Mouse (Mus musculus): ENCODE measurements at regions not wholly inside any gene's neighbourhood (a gene's known extent, or its start where the extent isn't known, plus 50 kb on each side); places are given as distances from the start of the nearest gene placed in this dataset.
A peak's percentile ranks its signal among the peaks of the same experiment; 100 is the strongest.

GRCm38 (mm10) chr12:45287759-45288158 lies 213.2 kb upstream of the Stxbp6 start:
- no peak for DNase-seq (ENCODE audit: low read depth)

- DNase-seq (ENCODE audit: low read depth): no peak
These were observed 181.8 kb upstream of the Stxbp6 start for GRCm38 (mm10) chr12:45256309-45256708.

- no peak for DNase-seq (ENCODE audit: low read depth)
These were observed 136.6 kb upstream of the Stxbp6 start for GRCm38 (mm10) chr12:45211131-45211530.

GRCm38 (mm10) chr12:45195304-45195920 lies 120.9 kb upstream of the Stxbp6 start:
- DNase-seq (ENCODE audit: low read depth): no peak

- DNase-seq (ENCODE audit: low read depth): peak; percentile 58
These were observed 112.6 kb upstream of the Stxbp6 start for GRCm38 (mm10) chr12:45187149-45187548.

- no peak for DNase-seq (ENCODE audit: low read depth)
These were observed 110.0 kb upstream of the Stxbp6 start for GRCm38 (mm10) chr12:45184510-45184909.

- DNase-seq (ENCODE audit: low read depth): no peak
These were observed 102.9 kb upstream of the Stxbp6 start for GRCm38 (mm10) chr12:45177454-45177853.

- peak; percentile 48 for DNase-seq (ENCODE audit: low read depth)
These were observed 100.8 kb upstream of the Stxbp6 start for GRCm38 (mm10) chr12:45175259-45175658.

GRCm38 (mm10) chr12:45171927-45172642 lies 97.6 kb upstream of the Stxbp6 start:
- peak; percentile 82 for DNase-seq (ENCODE audit: low read depth)

GRCm38 (mm10) chr12:45162011-45162410 lies 87.5 kb upstream of the Stxbp6 start:
- peak; percentile 80 for DNase-seq (ENCODE audit: low read depth)

GRCm38 (mm10) chr12:45161581-45161980 lies 87.1 kb upstream of the Stxbp6 start:
- peak; percentile 50 for DNase-seq (ENCODE audit: low read depth)

GRCm38 (mm10) chr12:45158986-45159385 lies 84.5 kb upstream of the Stxbp6 start:
- peak; percentile 25 for DNase-seq (ENCODE audit: low read depth)

GRCm38 (mm10) chr12:45137438-45138018 lies 63.0 kb upstream of the Stxbp6 start:
- no peak for DNase-seq (ENCODE audit: low read depth)

GRCm38 (mm10) chr12:45133415-45133814 lies 58.9 kb upstream of the Stxbp6 start:
- DNase-seq (ENCODE audit: low read depth): no peak

GRCm38 (mm10) chr12:45131139-45131538 lies 56.6 kb upstream of the Stxbp6 start:
- no peak for DNase-seq (ENCODE audit: low read depth)

- no peak for DNase-seq (ENCODE audit: low read depth)
These were observed 51.4 kb upstream of the Stxbp6 start for GRCm38 (mm10) chr12:45125866-45126265.
